11 mouse cellular contexts compared by ENCODE assay signal in the genomic region with DNA sequence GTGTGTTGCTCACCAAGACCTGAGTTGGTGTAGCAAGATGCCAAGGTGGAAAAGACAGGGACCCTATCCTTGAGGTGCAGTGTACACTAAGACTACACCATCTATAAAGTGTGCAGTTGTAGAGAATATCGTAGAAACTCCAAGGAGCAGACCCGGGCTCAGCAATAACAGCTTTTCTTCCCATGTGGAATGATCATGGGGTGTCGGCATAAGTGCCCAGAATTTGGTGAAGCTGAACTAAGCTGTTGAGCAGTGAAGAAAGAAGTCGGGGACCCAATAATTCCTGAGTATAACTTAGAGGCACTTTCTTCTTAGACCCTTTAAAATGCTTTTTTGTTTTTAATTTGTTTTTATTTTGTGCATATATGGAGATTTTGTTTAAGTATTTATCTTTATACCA.
"Had no signal": no experiment of that assay in that cellular context is flagged by ENCODE, and none has a peak within 500 bp of the region (broad histone marks: within the 10 kb centered on the region; RNA-seq: fewer than 3 reads in every experiment).

No protein-coding gene starts in this region.

- H3K9ac ChIP-seq: liver, embryonic 13.5 days had no signal

- H3K4me1 ChIP-seq: liver, embryonic 13.5 days had no signal

- H3K27me3 ChIP-seq: liver, embryonic 13.5 days had no signal

- H3K4me3 ChIP-seq: liver, embryonic 13.5 days had no signal

- H3K27ac ChIP-seq: liver, embryonic 13.5 days had no signal

- H3K9me3 ChIP-seq: liver, embryonic 13.5 days had no signal

- H3K36me3 ChIP-seq: liver, embryonic 13.5 days had no signal

- DNase-seq: kidney, postnatal 14 days; kidney, postnatal 4 days; layer of hippocampus, adult 9-11 months; liver, embryonic 13.5 days; lung, adult 2 months; lung, postnatal 14 days; lung, postnatal 4 days; midbrain, embryonic 14.5 days; thymus, adult 18-20 months; thymus, postnatal 36 days had no signal

- H3K4me2 ChIP-seq: liver, embryonic 13.5 days; midbrain, embryonic 11.5 days had no signal
